Mouse (Mus musculus) limb, embryonic 13.5 days (tissue): Measurements from ENCODE around the gene Gm10491. TPM values are rescaled to one million over a fixed set of nuclear protein-coding genes. Genes with fewer than 3 reads are reported as not detected.
A peak's percentile ranks its signal among the peaks of the same experiment; 100 is the strongest.

ENCODE experiments used
- ATAC-seq: fragments of 200-750 bp; cut with Nextera tagmentation; 2 replicates; pipeline ENCODE4 v1.8.0; 2017; ENCODE audit warnings: low read depth, moderate number of reproducible peaks, moderate TSS enrichment; ENCODE audit not compliant: low FRiP score
- H3K27ac ChIP-seq: fragments of 300-500 bp; sonication (generic); 2 replicates; pipeline ENCODE4 v1.5.1; 2015; ENCODE audit warnings: inconsistent platforms, mild to moderate bottlenecking, moderate library complexity
- H3K27me3 ChIP-seq: fragments of 300-500 bp; sonication (generic); 2 replicates; pipeline ENCODE4 v1.6.1; 2015; ENCODE audit warnings: mild to moderate bottlenecking, inconsistent platforms
- H3K36me3 ChIP-seq: fragments of 300-500 bp; sonication (generic); 2 replicates; pipeline ENCODE4 v1.6.1; 2015; ENCODE audit warnings: inconsistent platforms, mild to moderate bottlenecking, moderate library complexity
- H3K4me1 ChIP-seq: fragments of 300-500 bp; sonication (generic); 2 replicates; pipeline ENCODE4 v1.6.1; 2015; ENCODE audit warnings: inconsistent platforms
- H3K4me2 ChIP-seq: fragments of 300-500 bp; sonication (generic); replicated peaks from 2 replicates; pipeline ENCODE4 v1.6.1; 2015; ENCODE audit warnings: inconsistent platforms, mild to moderate bottlenecking, moderate library complexity
- H3K4me3 ChIP-seq: fragments of 300-500 bp; sonication (generic); 2 replicates; pipeline ENCODE4 v1.5.1; 2015; ENCODE audit warnings: moderate library complexity, mild to moderate bottlenecking, inconsistent platforms
- H3K9ac ChIP-seq: fragments of 300-500 bp; sonication (generic); 2 replicates; pipeline ENCODE4 v1.6.1; 2015; ENCODE audit warnings: mild to moderate bottlenecking, inconsistent platforms
- H3K9me3 ChIP-seq: fragments of 300-500 bp; sonication (generic); 2 replicates; pipeline ENCODE4 v1.6.1; 2016; ENCODE audit warnings: inconsistent platforms
- WGBS: fragments of 180-500 bp; shearing (Covaris S2); methylation state at CpG from one replicate; pipeline ENCODE4 v1.1.7; 2015; 5-methylcytosine and 5-hydroxymethylcytosine counted together
- polyA plus RNA-seq: library from polyadenylated mRNA; unstranded; fragments of >200 nt; fragmentation: Nextera tagmentation; extraction: Ambion mirVana; gene quantifications from 2 replicates; pipeline ENCODE4 v1.2.1, GENCODE M21; 2015

The Gm10491 gene
- not detected in 2 replicates for polyA plus RNA-seq

DNA sequence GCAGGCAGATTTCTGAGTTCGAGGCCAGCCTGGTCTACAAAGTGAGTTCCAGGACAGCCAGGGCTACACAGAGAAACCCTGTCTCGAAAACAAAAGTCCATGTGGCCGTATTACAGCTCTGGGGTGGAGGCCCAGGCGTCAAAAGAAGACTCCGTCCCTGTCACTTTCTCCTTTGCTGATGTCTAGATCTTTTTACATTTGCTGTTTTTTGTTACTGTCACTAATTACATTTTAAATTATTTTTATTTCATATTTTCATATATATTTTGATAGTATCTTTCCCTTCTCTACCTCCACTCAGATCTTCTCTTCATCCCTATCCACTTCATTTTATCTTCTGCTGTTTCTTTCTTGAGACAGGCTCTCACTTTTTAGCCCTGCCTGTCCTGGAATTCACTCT, at the start of gene Gm10491:
TSS of gene Gm10491 (minus strand) at position 101 of the 400 bp plus-strand sequence.
- Histone ChIP-seq H3K9ac (no peak within 1 kb of the TSS), H3K36me3 (peaks cover 12% of the 10 kb centered on the region), H3K4me1 (no peaks in the 10 kb centered on the region), H3K4me3 (no peak within 1 kb of the TSS), H3K9me3 (no peaks in the 10 kb centered on the region), H3K4me2 (no peak within 1 kb of the TSS), H3K27ac (no peak within 1 kb of the TSS), H3K27me3 (no peaks in the 10 kb centered on the region)
- WGBS, result 91% methylated on average over 5 of the region's 5 CpGs
- ATAC-seq, result no peak

DNA sequence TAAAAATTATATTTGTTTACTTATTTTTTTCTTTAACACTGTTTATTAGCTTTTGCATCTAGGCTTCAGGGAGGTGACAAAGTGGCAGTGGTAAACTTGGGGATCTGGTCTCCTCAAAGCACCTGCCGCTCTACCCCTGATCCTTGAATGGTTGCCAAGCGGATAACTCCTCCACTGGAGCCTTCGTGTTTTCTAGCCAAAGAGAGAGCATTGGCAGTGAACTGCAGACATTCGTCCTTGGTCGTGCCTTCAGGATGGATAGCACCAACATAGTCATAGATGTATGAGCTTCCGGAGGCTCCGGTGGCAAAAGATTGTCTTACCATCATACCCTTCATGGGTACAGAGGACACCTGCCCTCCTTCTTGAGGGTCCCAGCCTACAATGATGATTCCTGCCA, 42.5 kb upstream of the Gm10491 start:
- WGBS, result 92% methylated on average over 7 of the region's 7 CpGs
- no peak overlapping the region for H3K9ac ChIP-seq

DNA sequence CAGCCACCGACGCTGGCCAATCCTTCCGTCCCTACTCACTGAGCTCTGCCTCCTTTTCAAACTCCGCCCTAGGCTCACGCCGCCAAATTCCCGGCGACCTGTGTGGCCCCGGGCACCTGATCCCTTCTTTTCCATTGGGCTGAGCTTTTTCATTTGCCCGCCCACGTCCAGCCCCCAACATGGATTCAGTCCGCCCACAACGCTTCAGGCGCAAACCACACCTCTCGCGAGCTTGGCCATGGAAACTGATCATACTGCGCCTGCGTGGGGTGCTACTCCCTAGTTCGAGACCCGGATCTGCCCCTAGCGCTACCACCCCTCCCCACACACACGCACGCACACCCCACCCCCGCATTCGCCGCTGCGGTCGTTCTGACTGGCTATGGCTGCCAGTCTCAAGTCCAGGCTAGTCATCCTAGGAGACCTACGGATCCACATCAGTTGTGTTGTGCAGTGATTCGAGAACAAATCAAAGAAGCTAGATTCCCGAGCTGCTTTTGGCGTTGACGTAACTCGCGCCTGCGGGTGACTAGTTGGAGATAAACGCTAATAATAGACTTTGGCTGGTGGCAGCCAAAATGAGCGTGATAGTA, 40.4 kb upstream of the Gm10491 start:
- Histone ChIP-seq H3K4me1 (no peaks in the 10 kb centered on the region), H3K27ac (peak overlapping the region; percentile 48; the same call in 1 of the 2 replicates), H3K27me3 (no peaks in the 10 kb centered on the region), H3K4me2 (peak overlapping the region; percentile 56), H3K4me3 (peak overlapping the region; percentile 42), H3K9ac (peak overlapping the region; percentile 59), H3K9me3 (no peaks in the 10 kb centered on the region), H3K36me3 (peaks cover 4% of the 10 kb centered on the region; the same call in 1 of the 2 replicates)
- WGBS, result 17% methylated on average over 38 of the region's 38 CpGs
- no peak; the same call in 1 of the 2 replicates for ATAC-seq

More for the DNA sequence above, 42.5 kb upstream of the Gm10491 start:
- H3K4me1 ChIP-seq, result no peaks in the 10 kb centered on the region
- H3K9me3 ChIP-seq, result no peaks in the 10 kb centered on the region
- no peak overlapping the region for H3K4me3 ChIP-seq
- no peak overlapping the region for H3K4me2 ChIP-seq
- no peak for ATAC-seq
- no peak overlapping the region for H3K27ac ChIP-seq
- H3K27me3 ChIP-seq, result no peaks in the 10 kb centered on the region
- no peaks in the 10 kb centered on the region for H3K36me3 ChIP-seq

DNA sequence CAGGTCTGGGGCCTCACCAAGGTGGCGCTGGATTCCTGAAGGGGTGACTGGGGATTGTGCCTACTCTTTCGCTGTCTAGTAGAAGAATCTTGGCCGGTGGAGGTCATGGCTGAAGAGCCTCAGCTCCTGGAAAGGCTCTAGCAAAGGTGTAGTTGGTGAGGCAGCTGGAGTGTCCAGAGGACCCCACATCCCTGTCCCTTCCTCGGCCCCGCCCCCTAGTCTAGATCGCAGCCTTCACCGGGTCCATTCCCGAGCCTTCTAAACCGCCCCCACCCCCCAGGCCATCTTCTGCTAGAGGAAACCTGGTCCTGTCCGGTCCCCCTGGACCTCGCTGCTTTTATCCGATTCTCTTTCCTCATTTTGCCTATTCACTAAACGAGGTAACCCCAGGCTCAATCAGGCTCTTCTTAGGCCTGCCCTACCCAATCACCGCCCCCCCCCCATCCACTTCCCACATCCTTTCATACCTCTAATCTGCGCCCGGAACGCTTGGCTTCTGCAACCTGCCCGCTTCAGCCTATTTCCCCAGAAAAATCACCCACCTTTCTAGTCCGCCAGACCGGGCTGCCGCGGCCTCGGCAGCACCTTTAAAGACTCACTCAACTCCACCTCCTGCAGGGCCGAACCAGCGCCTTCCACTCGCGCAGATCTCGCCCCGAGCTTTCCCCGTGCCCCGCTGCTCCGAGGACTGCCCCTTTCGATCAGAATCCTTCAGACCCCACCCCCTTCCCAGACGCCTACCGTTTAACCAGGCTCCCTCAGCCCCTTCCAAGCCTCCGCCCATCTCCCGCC, 39.7 kb upstream of the Gm10491 start, which contains the start of gene Hdac6:
TSS of gene Hdac6 (minus strand) at position 782 of the 792 bp plus-strand sequence.
- ATAC-seq, result peak; percentile 99
- 11% methylated on average over 37 of the region's 37 CpGs for WGBS
- peak within 1 kb of the TSS; percentile 48; the same call in 1 of the 2 replicates for H3K27ac ChIP-seq
- peak within 1 kb of the TSS; percentile 64 for H3K4me2 ChIP-seq
- peak within 1 kb of the TSS; percentile 65 for H3K9ac ChIP-seq
- H3K27me3 ChIP-seq, result no peaks in the 10 kb centered on the region
- peaks cover 4% of the 10 kb centered on the region; the same call in 1 of the 2 replicates for H3K36me3 ChIP-seq
- H3K4me3 ChIP-seq, result peak within 1 kb of the TSS; percentile 51
- H3K4me1 ChIP-seq, result no peaks in the 10 kb centered on the region
- no peaks in the 10 kb centered on the region for H3K9me3 ChIP-seq

DNA sequence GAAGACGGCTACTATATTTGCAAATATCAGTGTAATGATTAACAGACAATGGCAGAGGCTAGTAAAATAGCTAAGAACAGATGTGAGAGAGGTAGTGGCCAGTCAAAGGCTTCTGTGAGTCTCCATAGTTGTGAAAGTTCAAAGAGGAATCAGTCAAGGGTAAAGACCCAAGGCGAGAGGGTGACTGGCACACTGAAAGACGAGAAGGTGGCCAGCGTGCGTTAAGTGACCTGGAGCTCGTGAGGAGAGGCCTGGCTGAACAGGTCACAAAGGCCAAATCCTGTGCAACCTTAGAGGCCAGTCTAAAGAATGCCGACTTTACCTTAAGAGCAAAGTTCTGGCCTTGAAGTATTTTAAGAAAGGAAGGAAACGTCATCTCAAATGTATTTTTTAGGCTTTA, 38.0 kb upstream of the Gm10491 start:
- H3K9me3 ChIP-seq, result no peaks in the 10 kb centered on the region
- H3K27ac ChIP-seq, result no peak overlapping the region
- no peak overlapping the region for H3K4me2 ChIP-seq
- peaks cover 10% of the 10 kb centered on the region for H3K36me3 ChIP-seq
- 69% methylated on average over 8 of the region's 8 CpGs for whole genome bisulfite sequencing
- no peaks in the 10 kb centered on the region for H3K27me3 ChIP-seq
- H3K4me3 ChIP-seq, result no peak overlapping the region
- H3K9ac ChIP-seq, result no peak overlapping the region
- no peak for ATAC-seq
- no peaks in the 10 kb centered on the region for H3K4me1 ChIP-seq

DNA sequence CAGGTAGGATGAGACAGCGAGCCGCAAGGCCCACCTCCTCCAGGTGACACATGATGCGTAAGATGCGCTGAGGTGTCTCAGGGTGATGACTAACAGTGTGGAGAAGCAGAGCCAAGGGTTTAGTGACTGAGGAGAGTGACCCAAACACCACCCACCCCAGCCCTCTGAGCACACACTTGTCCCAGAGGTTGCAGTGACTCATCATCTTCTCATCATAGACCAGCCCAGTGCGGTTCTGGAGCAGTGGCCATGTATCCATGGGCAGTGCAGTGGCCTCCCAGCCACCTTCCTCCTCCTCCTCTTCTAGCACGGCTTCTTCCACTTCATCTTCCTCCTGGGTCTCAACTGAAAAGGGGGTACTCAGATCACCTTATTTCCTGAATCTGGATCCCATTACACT, 30.0 kb upstream of the Gm10491 start:
- Histone ChIP-seq H3K27me3 (no peaks in the 10 kb centered on the region), H3K4me3 (no peak overlapping the region), H3K4me2 (no peak overlapping the region), H3K27ac (no peak overlapping the region), H3K36me3 (peaks cover 37% of the 10 kb centered on the region), H3K9ac (no peak overlapping the region), H3K9me3 (no peaks in the 10 kb centered on the region), H3K4me1 (no peaks in the 10 kb centered on the region)
- ATAC-seq, result no peak
- whole genome bisulfite sequencing, result 85% methylated on average over 6 of the region's 6 CpGs

DNA sequence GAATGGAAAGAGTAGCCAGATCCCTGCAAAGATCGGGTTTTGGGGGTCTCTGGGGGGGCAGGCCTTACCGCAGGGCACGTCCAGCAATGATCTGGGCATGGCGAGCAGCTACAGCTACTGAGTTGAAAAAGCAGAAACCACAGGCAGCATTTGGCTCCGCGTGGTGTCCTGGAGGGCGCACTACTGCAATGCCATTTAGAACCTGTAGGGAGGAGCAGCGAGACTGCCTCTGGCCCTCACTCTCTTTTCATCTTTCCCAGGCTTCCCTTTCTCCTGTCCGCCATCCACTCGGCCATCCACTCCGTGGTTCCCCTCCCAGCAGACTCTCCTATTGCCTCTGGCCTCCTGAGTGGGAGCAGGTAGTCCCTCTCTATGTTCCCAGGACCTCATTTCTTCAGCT, 29.2 kb upstream of the Gm10491 start:
- WGBS, result 45% methylated on average over 11 of the region's 11 CpGs
- H3K36me3 ChIP-seq, result peaks cover 40% of the 10 kb centered on the region
- no peaks in the 10 kb centered on the region for H3K9me3 ChIP-seq
- no peak overlapping the region for H3K9ac ChIP-seq
- H3K4me1 ChIP-seq, result no peaks in the 10 kb centered on the region
- H3K4me3 ChIP-seq, result no peak overlapping the region
- no peaks in the 10 kb centered on the region for H3K27me3 ChIP-seq
- no peak overlapping the region for H3K27ac ChIP-seq
- H3K4me2 ChIP-seq, result no peak overlapping the region
- no peak for ATAC-seq

DNA sequence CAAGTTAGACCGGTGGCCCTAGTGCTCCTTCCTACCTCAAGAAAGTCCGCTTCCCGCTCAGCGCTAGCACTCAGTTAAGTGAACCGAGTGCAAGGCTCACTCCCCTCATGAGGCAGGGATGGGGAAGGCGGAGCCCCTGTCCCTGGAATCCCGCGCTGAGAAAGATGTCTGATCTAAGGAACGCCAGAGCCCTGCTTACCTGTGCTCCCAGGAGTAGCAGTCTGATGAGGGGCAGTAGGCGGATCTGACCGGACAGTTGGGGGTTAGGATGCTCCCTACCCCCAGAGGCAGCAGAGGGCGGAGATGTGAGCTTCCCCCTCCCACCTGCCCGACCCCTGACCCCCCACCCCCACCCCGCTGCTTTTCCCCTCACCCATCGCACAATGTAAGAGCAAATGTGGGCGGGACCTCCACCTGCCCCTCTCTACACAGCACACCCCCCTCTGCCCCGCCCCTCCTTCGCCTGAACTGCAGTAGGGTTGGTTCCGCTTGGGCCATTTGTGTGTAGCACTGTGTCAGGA, 20.7 kb upstream of the Gm10491 start, which contains the start of gene Eras:
TSS of gene Eras (minus strand) at position 338 of the 521 bp plus-strand sequence.
- peaks cover 29% of the 10 kb centered on the region for H3K36me3 ChIP-seq
- H3K9ac ChIP-seq, result no peak within 1 kb of the TSS
- peaks cover 67% of the 10 kb centered on the region for H3K27me3 ChIP-seq
- no peak within 1 kb of the TSS for H3K4me2 ChIP-seq
- ATAC-seq, result no peak
- 12% methylated on average over 16 of the region's 19 CpGs for WGBS
- H3K27ac ChIP-seq, result no peak within 1 kb of the TSS
- H3K4me3 ChIP-seq, result no peak within 1 kb of the TSS
- peaks cover 4% of the 10 kb centered on the region; the same call in 1 of the 2 replicates for H3K9me3 ChIP-seq
- no peaks in the 10 kb centered on the region for H3K4me1 ChIP-seq

DNA sequence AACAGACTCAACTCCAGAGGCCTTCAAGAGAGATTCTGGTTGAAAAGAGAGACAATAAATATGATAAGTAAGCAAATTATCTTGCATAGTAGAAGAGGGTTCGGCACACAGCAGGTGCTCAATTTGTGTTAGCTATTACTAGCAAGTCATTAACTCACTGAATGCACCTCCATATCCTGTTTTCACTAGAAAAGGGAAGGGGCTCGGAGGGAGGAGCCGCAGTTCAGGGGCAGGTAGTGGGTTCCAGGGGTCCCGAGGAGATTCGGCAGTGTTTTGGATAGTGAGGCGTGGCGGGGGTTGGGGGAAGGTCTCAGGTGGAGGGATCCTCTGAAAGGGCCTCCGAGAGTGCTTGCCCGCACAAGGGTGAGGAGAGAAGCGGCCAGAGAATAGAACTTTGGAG, 19.5 kb upstream of the Gm10491 start:
- Histone ChIP-seq H3K27me3 (peaks cover 79% of the 10 kb centered on the region), H3K9me3 (peaks cover 4% of the 10 kb centered on the region; the same call in 1 of the 2 replicates), H3K27ac (no peak overlapping the region), H3K4me3 (no peak overlapping the region), H3K9ac (no peak overlapping the region), H3K4me1 (no peaks in the 10 kb centered on the region), H3K36me3 (peaks cover 25% of the 10 kb centered on the region), H3K4me2 (no peak overlapping the region)
- no peak for ATAC-seq
- 16% methylated on average over 10 of the region's 10 CpGs for WGBS

DNA sequence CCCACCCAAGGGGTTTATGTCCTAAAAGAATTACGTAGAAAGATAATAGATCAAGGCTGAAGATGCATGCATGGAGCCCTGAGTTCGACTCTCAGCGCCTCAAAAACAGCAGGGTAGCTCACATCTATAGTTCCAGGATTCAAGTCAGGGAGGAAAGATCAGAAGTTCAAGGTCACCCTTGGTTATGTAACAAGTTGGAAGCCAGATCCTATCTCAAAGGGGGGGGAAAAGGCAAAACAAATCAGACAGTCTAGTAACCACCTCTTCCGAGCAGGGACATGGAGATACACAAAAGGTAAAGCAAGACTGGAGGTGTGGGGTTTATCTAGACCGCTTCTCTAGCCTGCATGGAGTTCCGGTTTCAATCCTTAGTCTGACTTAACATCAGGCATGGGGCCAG, 18.6 kb upstream of the Gm10491 start:
- 62% methylated on average over 6 of the region's 6 CpGs for WGBS
- H3K9ac ChIP-seq, result no peak overlapping the region
- H3K4me1 ChIP-seq, result no peaks in the 10 kb centered on the region
- H3K9me3 ChIP-seq, result peaks cover 4% of the 10 kb centered on the region; the same call in 1 of the 2 replicates
- no peak overlapping the region for H3K4me2 ChIP-seq
- no peak overlapping the region for H3K27ac ChIP-seq
- peaks cover 88% of the 10 kb centered on the region for H3K27me3 ChIP-seq
- ATAC-seq, result no peak
- peaks cover 17% of the 10 kb centered on the region for H3K36me3 ChIP-seq
- H3K4me3 ChIP-seq, result no peak overlapping the region

DNA sequence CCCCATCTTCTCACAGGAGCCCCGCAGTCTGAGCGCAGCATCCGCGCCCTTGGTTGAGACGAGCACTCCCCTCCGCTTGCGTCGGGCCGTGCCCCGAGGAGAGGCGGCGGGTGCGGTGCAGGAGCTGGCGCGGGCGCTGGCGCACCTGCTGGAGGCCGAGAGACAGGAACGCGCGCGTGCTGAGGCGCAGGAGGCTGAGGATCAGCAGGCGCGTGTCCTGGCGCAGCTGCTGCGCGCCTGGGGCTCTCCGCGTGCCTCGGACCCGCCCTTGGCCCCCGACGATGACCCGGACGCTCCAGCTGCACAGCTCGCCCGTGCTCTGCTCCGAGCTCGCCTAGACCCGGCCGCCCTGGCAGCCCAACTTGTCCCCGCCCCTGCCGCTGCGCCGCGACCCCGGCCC, 14.4 kb upstream of the Gm10491 start:
- H3K27ac ChIP-seq, result no peak overlapping the region
- WGBS, result 10% methylated on average over 44 of the region's 48 CpGs
- peak overlapping the region; percentile 31 for H3K4me3 ChIP-seq
- H3K4me2 ChIP-seq, result peak overlapping the region; percentile 58
- no peaks in the 10 kb centered on the region for H3K9me3 ChIP-seq
- H3K36me3 ChIP-seq, result no peaks in the 10 kb centered on the region
- no peaks in the 10 kb centered on the region for H3K4me1 ChIP-seq
- ATAC-seq, result no peak
- H3K27me3 ChIP-seq, result peaks cover 85% of the 10 kb centered on the region
- no peak overlapping the region for H3K9ac ChIP-seq
